Comparison of ENCODE assay signal across 20 mouse cellular contexts in genomic region chr9:60876085-60876484, GRCm38 (mm10).
DNase-seq lines count a peak whose midpoint lies in the region; ATAC-seq and TF ChIP-seq lines count a peak whose summit lies in the region.
"Had no signal": no experiment of that assay in that cellular context is flagged by ENCODE, and none has a peak within 500 bp of the region (broad histone marks: within the 10 kb centered on the region; RNA-seq: fewer than 3 reads in every experiment).

No protein-coding gene starts in this region.

- no peak for DNase-seq in forebrain, embryonic 11.5 days (ENCODE audit: low spot score)
- DNase-seq in brain, embryonic 14.5 days (ENCODE audit: low read depth): peak; percentile 95
- peak; percentile 65 for DNase-seq in forebrain, postnatal 0 days
- no peak for DNase-seq in testis, postnatal 10 days (ENCODE audit: low spot score)
- DNase-seq: adrenal gland, postnatal 10 days; B cell, adult 2 months; cerebellum, adult 11-12 months; cerebellum, adult 9-10 months; cerebellum, postnatal 25 days; gastrocnemius, postnatal 10 days; heart, adult 18-20 months; heart, postnatal 14 days had no signal

- H3K27ac ChIP-seq in forebrain, embryonic 12.5 days: peak overlapping the region; percentile 36; the same call in 1 of the 2 replicates
- H3K27ac ChIP-seq in forebrain, embryonic 11.5 days (ENCODE audit: low read depth, low read length): no peak overlapping the region
- H3K27ac ChIP-seq in midbrain, embryonic 12.5 days (replicated peaks): 0 out of 2 replicates have a peak overlapping the region, but pooled peaks have one; percentile 20
- H3K27ac ChIP-seq in midbrain, embryonic 16.5 days (ENCODE audit: low read length): no peak overlapping the region
- H3K27ac ChIP-seq in forebrain, postnatal 0 days (ENCODE audit: low read depth, low read length): no peak overlapping the region
- H3K27ac ChIP-seq: embryonic facial prominence, embryonic 12.5 days; heart, embryonic 15.5 days had no signal

- no peaks in the 10 kb centered on the region; the same call in 1 of the 2 replicates for H3K27me3 ChIP-seq in forebrain, embryonic 12.5 days
- no peaks in the 10 kb centered on the region for H3K27me3 ChIP-seq in forebrain, embryonic 11.5 days (ENCODE audit: control insufficient read depth, insufficient read depth, low read length)
- no peaks in the 10 kb centered on the region; the same call in 1 of the 2 replicates for H3K27me3 ChIP-seq in midbrain, embryonic 12.5 days
- H3K27me3 ChIP-seq in midbrain, embryonic 16.5 days (ENCODE audit: control insufficient read depth, insufficient read depth, low read depth, low read length): no peaks in the 10 kb centered on the region
- no peaks in the 10 kb centered on the region for H3K27me3 ChIP-seq in forebrain, postnatal 0 days (ENCODE audit: insufficient read depth, low read length)
- H3K27me3 ChIP-seq: embryonic facial prominence, embryonic 12.5 days; heart, embryonic 15.5 days had no signal

- H3K4me3 ChIP-seq in forebrain, embryonic 12.5 days (replicated peaks): no peak overlapping the region
- H3K4me3 ChIP-seq in forebrain, embryonic 11.5 days (ENCODE audit: low read depth, low read length): no peak overlapping the region
- H3K4me3 ChIP-seq in midbrain, embryonic 12.5 days: no peak overlapping the region
- H3K4me3 ChIP-seq in midbrain, embryonic 16.5 days (ENCODE audit: low read depth, low read length): no peak overlapping the region
- no peak overlapping the region for H3K4me3 ChIP-seq in forebrain, postnatal 0 days (ENCODE audit: low read depth, low read length)
- H3K4me3 ChIP-seq: embryonic facial prominence, embryonic 12.5 days; heart, embryonic 15.5 days had no signal

- no peak for TF ChIP-seq POLR2A in brain, embryonic 14.5 days (IDR thresholded peaks at IDR 0.05; ENCODE audit: borderline replicate concordance, extremely low read depth, insufficient read depth, insufficient read length, poor library complexity, severe bottlenecking)

- H3K36me3 ChIP-seq in forebrain, embryonic 12.5 days (replicated peaks): peaks cover 15% of the 10 kb centered on the region
- no peaks in the 10 kb centered on the region; the same call in 1 of the 2 replicates for H3K36me3 ChIP-seq in forebrain, embryonic 11.5 days (ENCODE audit: control insufficient read depth, insufficient read depth, low read length)
- peaks cover 11% of the 10 kb centered on the region; the same call in 1 of the 2 replicates for H3K36me3 ChIP-seq in midbrain, embryonic 12.5 days
- no peaks in the 10 kb centered on the region for H3K36me3 ChIP-seq in midbrain, embryonic 16.5 days (ENCODE audit: control insufficient read depth, insufficient read depth, low read length)
- no peaks in the 10 kb centered on the region for H3K36me3 ChIP-seq in forebrain, postnatal 0 days (ENCODE audit: insufficient read depth)

- peaks cover 39% of the 10 kb centered on the region for H3K4me1 ChIP-seq in forebrain, embryonic 12.5 days
- peaks cover 3% of the 10 kb centered on the region; the same call in 1 of the 2 replicates for H3K4me1 ChIP-seq in forebrain, embryonic 11.5 days (replicated peaks; ENCODE audit: control insufficient read depth, insufficient read depth, low read length)
- H3K4me1 ChIP-seq in midbrain, embryonic 12.5 days: peaks cover 36% of the 10 kb centered on the region
- peaks cover 15% of the 10 kb centered on the region for H3K4me1 ChIP-seq in midbrain, embryonic 16.5 days (ENCODE audit: control insufficient read depth, insufficient read depth, low read length)
- H3K4me1 ChIP-seq in forebrain, postnatal 0 days (ENCODE audit: insufficient read depth): peaks cover 6% of the 10 kb centered on the region; the same call in 1 of the 2 replicates
- H3K4me1 ChIP-seq: embryonic facial prominence, embryonic 12.5 days; heart, embryonic 15.5 days had no signal

- TF ChIP-seq CTCF in brain, embryonic 14.5 days (IDR thresholded peaks at IDR 0.05; ENCODE audit: borderline replicate concordance, extremely low read depth, insufficient read depth, insufficient read length): no peak
- no peak for TF ChIP-seq CTCF in forebrain, postnatal 0 days (IDR thresholded peaks at IDR 0.05; ENCODE audit: low read depth)

- WGBS in forebrain, embryonic 12.5 days: 60% methylated on average over 9 of the region's 9 CpGs
- 86% methylated on average over 9 of the region's 9 CpGs for WGBS in forebrain, embryonic 11.5 days
- 63% methylated on average over 9 of the region's 9 CpGs for WGBS in midbrain, embryonic 12.5 days
- 40% methylated on average over 9 of the region's 9 CpGs for WGBS in midbrain, embryonic 16.5 days
- 18% methylated on average over 9 of the region's 9 CpGs for WGBS in forebrain, postnatal 0 days

- peak; percentile 65 for ATAC-seq in forebrain, embryonic 12.5 days (ENCODE audit: low FRiP score)
- ATAC-seq in forebrain, embryonic 11.5 days (replicated peaks; ENCODE audit: low FRiP score): no peak
- peak; percentile 30; the same call in 1 of the 2 replicates for ATAC-seq in midbrain, embryonic 12.5 days (ENCODE audit: low FRiP score, low read depth)
- ATAC-seq in midbrain, embryonic 16.5 days: no peak
- peak; percentile 16; the same call in 1 of the 2 replicates for ATAC-seq in forebrain, postnatal 0 days
- no peak for ATAC-seq in CD4-positive, CD25-positive, alpha-beta regulatory T cell, adult 4 months
- ATAC-seq: hindbrain, embryonic 16.5 days had no signal

- H3K9me3 ChIP-seq in forebrain, embryonic 12.5 days: no peaks in the 10 kb centered on the region
- H3K9me3 ChIP-seq in forebrain, embryonic 11.5 days (ENCODE audit: control insufficient read depth, low read length): no peaks in the 10 kb centered on the region
- H3K9me3 ChIP-seq in midbrain, embryonic 12.5 days: no peaks in the 10 kb centered on the region
- H3K9me3 ChIP-seq in midbrain, embryonic 16.5 days (replicated peaks; ENCODE audit: control insufficient read depth, low read length, poor library complexity, severe bottlenecking): no peaks in the 10 kb centered on the region
- H3K9me3 ChIP-seq in forebrain, postnatal 0 days (ENCODE audit: low read length): no peaks in the 10 kb centered on the region
- H3K9me3 ChIP-seq: embryonic facial prominence, embryonic 12.5 days; heart, embryonic 15.5 days had no signal

- 0 out of 2 replicates have a peak overlapping the region, but pooled peaks have one; percentile 7 for H3K9ac ChIP-seq in forebrain, embryonic 12.5 days
- H3K9ac ChIP-seq in forebrain, embryonic 11.5 days (ENCODE audit: low read length): no peak overlapping the region
- H3K9ac ChIP-seq in midbrain, embryonic 12.5 days (replicated peaks): no peak overlapping the region
- no peak overlapping the region for H3K9ac ChIP-seq in midbrain, embryonic 16.5 days (ENCODE audit: low read depth, low read length)
- H3K9ac ChIP-seq in forebrain, postnatal 0 days: no peak overlapping the region
- H3K9ac ChIP-seq: embryonic facial prominence, embryonic 12.5 days; heart, embryonic 15.5 days had no signal

- no peak overlapping the region for H3K4me2 ChIP-seq in forebrain, embryonic 12.5 days
- H3K4me2 ChIP-seq in forebrain, embryonic 11.5 days (ENCODE audit: low read depth, low read length, severe bottlenecking): no peak overlapping the region
- H3K4me2 ChIP-seq in midbrain, embryonic 12.5 days (replicated peaks): no peak overlapping the region
- H3K4me2 ChIP-seq in midbrain, embryonic 16.5 days (ENCODE audit: low read length): no peak overlapping the region
- H3K4me2 ChIP-seq in forebrain, postnatal 0 days (ENCODE audit: low read depth): peak overlapping the region; percentile 26; the same call in 1 of the 2 replicates
- H3K4me2 ChIP-seq: embryonic facial prominence, embryonic 12.5 days; heart, embryonic 11.5 days; heart, embryonic 15.5 days had no signal

Comparison
In these comparisons a context has a peak if more than half of its experiments do, and no peak if none do; other contexts are left out.
1. ATAC-seq: peak in forebrain, embryonic 12.5 days (single experiment), midbrain, embryonic 12.5 days (single experiment) and forebrain, postnatal 0 days (single experiment); none in forebrain, embryonic 11.5 days (single experiment), midbrain, embryonic 16.5 days (single experiment) and CD4-positive, CD25-positive, alpha-beta regulatory T cell, adult 4 months (single experiment).
2. H3K27ac ChIP-seq: peak in forebrain, embryonic 12.5 days (single experiment) and midbrain, embryonic 12.5 days (single experiment); none in forebrain, embryonic 11.5 days (single experiment), midbrain, embryonic 16.5 days (single experiment) and forebrain, postnatal 0 days (single experiment).
3. DNase-seq: peak in brain, embryonic 14.5 days (single experiment) and forebrain, postnatal 0 days (single experiment); none in forebrain, embryonic 11.5 days (single experiment) and testis, postnatal 10 days (single experiment).